Mouse (Mus musculus): Measurements from ENCODE around the gene Smim13.
A peak's percentile ranks its signal among the peaks of the same experiment; 100 is the strongest.
"Not testable (repeated sequence)": the region's sequence is repeated elsewhere in the genome, so short reads cannot be mapped to it uniquely, and the experiment has no call there.

Gene Smim13

GRCm38 (mm10) chr13:41249538-41250317 is at the start of gene Smim13:
Smim13 (plus strand) TSS chr13:41249844.
- peak; percentile 68 to 89 for DNase-seq (ENCODE audit: low spot score in 2 of 2)

- DNase-seq (ENCODE audit: low spot score in 2 of 2): no peak
These were observed 48.8 kb upstream of the Smim13 start for GRCm38 (mm10) chr13:41200861-41201260.

GRCm38 (mm10) chr13:41203289-41203688 is 46.4 kb upstream of the Smim13 start:
- DNase-seq (ENCODE audit: low spot score in 2 of 2): no peak

- DNase-seq (ENCODE audit: low spot score in 2 of 2): no peak
These were observed 46.0 kb upstream of the Smim13 start for GRCm38 (mm10) chr13:41203691-41204090.

- DNase-seq (ENCODE audit: low spot score in 2 of 2): not testable (repeated sequence)
These were observed 44.1 kb upstream of the Smim13 start for GRCm38 (mm10) chr13:41205568-41205967.

- no peak for DNase-seq (ENCODE audit: low spot score in 2 of 2)
These were observed 43.4 kb upstream of the Smim13 start for GRCm38 (mm10) chr13:41206241-41206640.

GRCm38 (mm10) chr13:41211276-41211675 is 38.4 kb upstream of the Smim13 start:
- no peak for DNase-seq (ENCODE audit: low spot score in 2 of 2)

- no peak for DNase-seq (ENCODE audit: low spot score in 2 of 2)
These were observed 36.9 kb upstream of the Smim13 start for GRCm38 (mm10) chr13:41212558-41213322.

- DNase-seq (ENCODE audit: low spot score in 2 of 2): no peak
These were observed 34.0 kb upstream of the Smim13 start for GRCm38 (mm10) chr13:41215669-41216068.

- no peak for DNase-seq (ENCODE audit: low spot score in 2 of 2)
These were observed 33.4 kb upstream of the Smim13 start for GRCm38 (mm10) chr13:41216236-41216635.

- no peak for DNase-seq (ENCODE audit: low spot score in 2 of 2)
These were observed 30.6 kb upstream of the Smim13 start for GRCm38 (mm10) chr13:41219056-41219455.

- no peak for DNase-seq (ENCODE audit: low spot score in 2 of 2)
These were observed 29.8 kb upstream of the Smim13 start for GRCm38 (mm10) chr13:41219687-41220303.

GRCm38 (mm10) chr13:41220304-41220834 is 29.3 kb upstream of the Smim13 start, which contains the start of gene Elovl2:
Elovl2 (minus strand) TSS chr13:41220405.
- DNase-seq (ENCODE audit: low spot score in 2 of 2): peak; percentile 47 to 81

GRCm38 (mm10) chr13:41226513-41226912 is 23.1 kb upstream of the Smim13 start:
- DNase-seq (ENCODE audit: low spot score in 2 of 2): no peak

GRCm38 (mm10) chr13:41228060-41228459 is 21.6 kb upstream of the Smim13 start:
- no peak for DNase-seq (ENCODE audit: low spot score in 2 of 2)

GRCm38 (mm10) chr13:41230256-41230655 is 19.4 kb upstream of the Smim13 start:
- DNase-seq (ENCODE audit: low spot score in 2 of 2): no peak

GRCm38 (mm10) chr13:41231389-41231983 is 18.2 kb upstream of the Smim13 start:
- DNase-seq (ENCODE audit: low spot score in 2 of 2): peak in 1 of 2 experiments; percentile 73

GRCm38 (mm10) chr13:41232209-41232608 is 17.4 kb upstream of the Smim13 start:
- no peak for DNase-seq (ENCODE audit: low spot score in 2 of 2)

- DNase-seq (ENCODE audit: low spot score in 2 of 2): no peak
These were observed 16.4 kb upstream of the Smim13 start for GRCm38 (mm10) chr13:41233241-41233640.

GRCm38 (mm10) chr13:41235181-41235580 is 14.5 kb upstream of the Smim13 start:
- DNase-seq (ENCODE audit: low spot score in 2 of 2): no peak

GRCm38 (mm10) chr13:41235845-41236741 is 13.6 kb upstream of the Smim13 start:
- no peak for DNase-seq (ENCODE audit: low spot score in 2 of 2)

Data from cerebellum, postnatal 4 days (tissue).